Mouse (Mus musculus) MEL (cell line): ENCODE data around the gene Vmn1r85. TPM values are rescaled to one million over a fixed set of nuclear protein-coding genes. Genes with fewer than 3 reads are reported as not detected.

Source experiments
- DNase-seq: peaks from one replicate; pipeline ENCODE4 v3.0.0; 2011; ENCODE audit warnings: low read depth, low spot score
- H3K27ac ChIP-seq: 2 replicates; pipeline ENCODE4 v1.5.1; 2012; ENCODE audit warnings: low read depth, mild to moderate bottlenecking, control low read depth, low read length, moderate library complexity; ENCODE audit not compliant: control insufficient read depth
- H3K27me3 ChIP-seq, 2 experiments: fragments of 150-350 bp in 1 of 2; sonication (generic) in 1 of 2; 2 replicates each; pipeline ENCODE4 v1.6.1; 2012; ENCODE audit warnings: low read length in 2 of 2, mild to moderate bottlenecking in 2 of 2, improper control_type of control experiment in 1 of 2, moderate library complexity in 1 of 2; ENCODE audit not compliant: insufficient read depth in 2 of 2, control insufficient read depth in 1 of 2
- H3K36me3 ChIP-seq, 2 experiments: 2 replicates each; pipeline ENCODE4 v1.6.1; 2012 to 2014; ENCODE audit warnings: low read length in 2 of 2, improper control_type of control experiment in 1 of 2, inconsistent platforms in 1 of 2, mild to moderate bottlenecking in 1 of 2; ENCODE audit not compliant: insufficient read depth in 2 of 2, control insufficient read depth in 1 of 2
- H3K4me1 ChIP-seq, 2 experiments: fragments of 150-350 bp in 1 of 2; sonication (generic) in 1 of 2; 2 replicates each; pipeline ENCODE4 v1.6.1; 2012; ENCODE audit warnings: low read length in 2 of 2, improper control_type of control experiment in 1 of 2, mild to moderate bottlenecking in 1 of 2; ENCODE audit not compliant: insufficient read depth in 2 of 2, control insufficient read depth in 1 of 2
- H3K4me3 ChIP-seq, 2 experiments: fragments of 150-350 bp in 1 of 2; sonication (generic) in 1 of 2; 2 replicates each; pipeline ENCODE4 v1.5.1; 2012; ENCODE audit warnings: low read depth in 2 of 2, low read length in 2 of 2, mild to moderate bottlenecking in 2 of 2, moderate library complexity in 2 of 2, control low read depth in 1 of 2, improper control_type of control experiment in 1 of 2; ENCODE audit not compliant: control insufficient read depth in 1 of 2, insufficient read depth in 1 of 2
- H3K79me2 ChIP-seq: 2 replicates; pipeline ENCODE4 v1.6.1; 2012; ENCODE audit warnings: mild to moderate bottlenecking, low read length, moderate library complexity; ENCODE audit not compliant: control insufficient read depth, poor library complexity, insufficient read depth
- H3K9ac ChIP-seq: 2 replicates; pipeline ENCODE4 v1.6.1; 2012; ENCODE audit warnings: low read depth, mild to moderate bottlenecking, control low read depth, low read length, moderate library complexity; ENCODE audit not compliant: control insufficient read depth, poor library complexity, severe bottlenecking
- H3K9me3 ChIP-seq: fragments of 150-350 bp; sonication (generic); replicated peaks from 2 replicates; pipeline ENCODE4 v1.6.1; 2012; ENCODE audit warnings: mild to moderate bottlenecking, low read length, improper control_type of control experiment, moderate library complexity; ENCODE audit not compliant: insufficient read depth
- BHLHE40 ChIP-seq: IDR thresholded peaks from 2 replicates; pipeline ENCODE4 v1.6.1; 2012; ENCODE audit warnings: low read depth, mild to moderate bottlenecking, inconsistent platforms, low read length, improper control_type of control experiment, borderline replicate concordance
- CHD1 ChIP-seq: IDR thresholded peaks from 2 replicates; pipeline ENCODE4 v1.6.1; 2012; ENCODE audit warnings: low read depth, mild to moderate bottlenecking, inconsistent platforms, low read length, improper control_type of control experiment
- CHD2 ChIP-seq: IDR thresholded peaks from 2 replicates; pipeline ENCODE4 v1.6.1; 2011; ENCODE audit warnings: low read length, improper control_type of control experiment
- CTCF ChIP-seq, 3 experiments: IDR thresholded peaks in 2 of 3; conservative IDR thresholded peaks in 1 of 3; 2 replicates each; pipeline ENCODE4 v1.5.1; 2011 to 2012; ENCODE audit warnings: low read length in 3 of 3, low read depth in 2 of 3, mild to moderate bottlenecking in 2 of 3, improper control_type of control experiment in 1 of 3, inconsistent platforms in 1 of 3, mixed read lengths in 1 of 3, moderate library complexity in 1 of 3; ENCODE audit not compliant: control insufficient read depth in 1 of 3, insufficient read depth in 1 of 3, poor library complexity in 1 of 3, severe bottlenecking in 1 of 3
- ELF1 ChIP-seq: IDR thresholded peaks from 2 replicates; pipeline ENCODE4 v1.6.1; 2014; ENCODE audit warnings: low read depth, mild to moderate bottlenecking, inconsistent platforms, low read length, improper control_type of control experiment, moderate library complexity
- EP300 ChIP-seq, 2 experiments: IDR thresholded peaks; 2 replicates each; pipeline ENCODE4 v1.6.1; 2011; ENCODE audit warnings: improper control_type of control experiment in 2 of 2, low read length in 2 of 2, low read depth in 1 of 2, mild to moderate bottlenecking in 1 of 2
- GATA1 ChIP-seq: IDR thresholded peaks from 2 replicates; pipeline ENCODE4 v1.6.1; 2011; ENCODE audit warnings: low read depth, low read length, improper control_type of control experiment
- HCFC1 ChIP-seq: IDR thresholded peaks from 2 replicates; pipeline ENCODE4 v1.6.1; 2012; ENCODE audit warnings: low read depth, mild to moderate bottlenecking, inconsistent platforms, low read length, improper control_type of control experiment, moderate library complexity
- JUND ChIP-seq: IDR thresholded peaks from 2 replicates; pipeline ENCODE4 v1.6.1; 2011; ENCODE audit warnings: low read depth, mild to moderate bottlenecking, improper control_type of control experiment, low read length
- KAT2A ChIP-seq: conservative IDR thresholded peaks from 2 replicates; pipeline ENCODE4 v1.6.1; 2012; ENCODE audit warnings: low read depth, low read length, improper control_type of control experiment, inconsistent platforms
- MAX ChIP-seq: IDR thresholded peaks from 2 replicates; pipeline ENCODE4 v1.6.1; 2011; ENCODE audit warnings: low read length, improper control_type of control experiment
- MXI1 ChIP-seq: IDR thresholded peaks from 2 replicates; pipeline ENCODE4 v1.6.1; 2011; ENCODE audit warnings: mild to moderate bottlenecking, low read depth, low read length, improper control_type of control experiment
- MYB ChIP-seq: IDR thresholded peaks from 2 replicates; pipeline ENCODE4 v1.6.1; 2011; ENCODE audit warnings: mild to moderate bottlenecking, low read depth, low read length, improper control_type of control experiment
- NELFE ChIP-seq: IDR thresholded peaks from 2 replicates; pipeline ENCODE4 v1.6.1; 2011; ENCODE audit warnings: low read depth, low read length, improper control_type of control experiment
- POLR2A ChIP-seq, 2 experiments: IDR thresholded peaks; 2 replicates each; pipeline ENCODE4 v1.6.1; 2011 to 2012; ENCODE audit warnings: low read length in 2 of 2, mild to moderate bottlenecking in 2 of 2, control low read depth in 1 of 2, improper control_type of control experiment in 1 of 2, low read depth in 1 of 2, moderate library complexity in 1 of 2; ENCODE audit not compliant: control insufficient read depth in 1 of 2, insufficient read depth in 1 of 2, poor library complexity in 1 of 2
- POLR2AphosphoS2 ChIP-seq: IDR thresholded peaks from 2 replicates; pipeline ENCODE4 v1.6.1; 2011; ENCODE audit warnings: low read length, improper control_type of control experiment
- POLR2AphosphoS5 ChIP-seq: IDR thresholded peaks from 2 replicates; pipeline ENCODE4 v1.6.1; 2012; ENCODE audit warnings: low read depth, borderline replicate concordance, mild to moderate bottlenecking, inconsistent platforms, low read length, moderate library complexity, mixed read lengths
- RAD21 ChIP-seq: IDR thresholded peaks from 2 replicates; pipeline ENCODE4 v1.6.1; 2011; ENCODE audit warnings: mild to moderate bottlenecking, low read depth, low read length, improper control_type of control experiment
- RCOR1 ChIP-seq: IDR thresholded peaks from 2 replicates; pipeline ENCODE4 v1.6.1; 2012; ENCODE audit warnings: low read depth, mild to moderate bottlenecking, inconsistent platforms, low read length, improper control_type of control experiment
- SIN3A ChIP-seq: IDR thresholded peaks from 2 replicates; pipeline ENCODE4 v1.6.1; 2012; ENCODE audit warnings: low read length, improper control_type of control experiment, inconsistent platforms
- SMC3 ChIP-seq: IDR thresholded peaks from 2 replicates; pipeline ENCODE4 v1.6.1; 2011; ENCODE audit warnings: low read depth, low read length, improper control_type of control experiment
- TAL1 ChIP-seq: IDR thresholded peaks from 2 replicates; pipeline ENCODE4 v1.6.1; 2012; ENCODE audit warnings: mild to moderate bottlenecking, inconsistent platforms, low read length, moderate library complexity, mixed read lengths
- TBP ChIP-seq: IDR thresholded peaks from 2 replicates; pipeline ENCODE4 v1.8.0; 2011; ENCODE audit warnings: low read depth, low read length, improper control_type of control experiment
- TCF12 ChIP-seq: IDR thresholded peaks from 2 replicates; pipeline ENCODE4 v1.6.1; 2014; ENCODE audit warnings: low read depth, mild to moderate bottlenecking, inconsistent platforms, low read length, improper control_type of control experiment, moderate library complexity
- UBTF ChIP-seq: IDR thresholded peaks from 2 replicates; pipeline ENCODE4 v1.6.1; 2012; ENCODE audit warnings: low read depth, mild to moderate bottlenecking, inconsistent platforms, low read length, improper control_type of control experiment, moderate library complexity, borderline replicate concordance; ENCODE audit not compliant: insufficient read depth
- USF1 ChIP-seq: IDR thresholded peaks from 2 replicates; pipeline ENCODE4 v1.6.1; 2014; ENCODE audit warnings: low read depth, mild to moderate bottlenecking, inconsistent platforms, low read length, improper control_type of control experiment, moderate library complexity
- USF2 ChIP-seq, 2 experiments: IDR thresholded peaks; 2 replicates each; pipeline ENCODE4 v1.6.1; 2011 to 2012; ENCODE audit warnings: improper control_type of control experiment in 2 of 2, low read length in 2 of 2, borderline replicate concordance in 1 of 2, inconsistent platforms in 1 of 2, low read depth in 1 of 2, mild to moderate bottlenecking in 1 of 2; ENCODE audit not compliant: insufficient read depth in 1 of 2
- ZC3H11A ChIP-seq: IDR thresholded peaks from 2 replicates; pipeline ENCODE4 v1.6.1; 2012; ENCODE audit warnings: low read depth, mild to moderate bottlenecking, inconsistent platforms, low read length, improper control_type of control experiment
- ZKSCAN1 ChIP-seq: IDR thresholded peaks from 2 replicates; pipeline ENCODE4 v1.6.1; 2012; ENCODE audit warnings: low read depth, mild to moderate bottlenecking, inconsistent platforms, low read length, improper control_type of control experiment, moderate library complexity
- ZNF384 ChIP-seq: IDR thresholded peaks from 2 replicates; pipeline ENCODE4 v1.6.1; 2012; ENCODE audit warnings: low read depth, mild to moderate bottlenecking, inconsistent platforms, low read length, improper control_type of control experiment
- polyA plus RNA-seq, 2 experiments: library from polyadenylated mRNA; stranded (reverse) in 1 of 2; unstranded in 1 of 2; fragments of >175 nt in 1 of 2; fragments of >200 nt in 1 of 2; gene quantifications; 2 replicates each; pipeline versions ENCODE4 v1.2.1 to v1.2.4; 2012; ENCODE audit warnings: low replicate concordance in 2 of 2, low read depth in 1 of 2; ENCODE audit not compliant: insufficient read length in 2 of 2, insufficient read depth in 1 of 2, missing spikeins in 1 of 2
- total RNA-seq: library from RNA; depleted of rRNA; stranded (reverse); fragments of 300-350 nt; gene quantifications from 2 replicates; pipeline ENCODE4 v1.2.3, GENCODE M21; 2012

Gene Vmn1r85
- total and polyA plus RNA-seq, 3 experiments, result not detected

DNA sequence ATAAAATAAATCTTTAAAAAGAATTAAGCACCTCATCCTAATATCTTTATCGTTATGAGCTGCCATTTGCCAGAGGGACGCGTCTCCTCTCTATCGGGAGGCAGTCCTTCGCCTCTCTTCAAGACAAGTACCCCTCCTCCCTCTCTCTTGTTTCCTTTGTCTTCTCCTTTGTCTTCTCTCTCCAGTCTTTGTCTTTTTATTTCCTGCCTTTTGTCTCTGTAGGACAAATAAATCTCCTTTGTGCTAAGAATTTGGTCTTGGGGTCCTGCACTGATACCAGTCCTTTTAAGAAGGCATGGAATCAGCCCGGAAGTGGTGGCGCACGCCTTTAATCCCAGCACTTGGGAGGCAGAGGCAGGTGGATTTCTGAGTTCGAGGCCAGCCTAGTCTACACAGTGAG is 35.4 kb downstream of the Vmn1r85 start:
- no peak overlapping the region for H3K9ac ChIP-seq
- H3K79me2 ChIP-seq, result no peaks in the 10 kb centered on the region
- no peak for DNase-seq
- peaks cover 0 to 4% of the 10 kb centered on the region in 2 experiments; a peak in 1 of 4 replicates for H3K36me3 ChIP-seq
- H3K9me3 ChIP-seq, result no peaks in the 10 kb centered on the region
- no peak overlapping the region for H3K27ac ChIP-seq
- H3K4me1 ChIP-seq, result peaks cover 0 to 3% of the 10 kb centered on the region in 2 experiments; a peak in 2 of 4 replicates
- no peak for TF ChIP-seq RAD21
- no peak for TF ChIP-seq POLR2AphosphoS5
- TF ChIP-seq ZNF384, result no peak
- no peak for TF ChIP-seq JUND
- TF ChIP-seq MXI1, result no peak
- no peak for TF ChIP-seq BHLHE40
- TF ChIP-seq EP300 (IDR thresholded peaks at IDR 0.05; ENCODE audit: low read depth in 1 of 2, low read length in 2 of 2), result no peak
- no peak for TF ChIP-seq RCOR1
- no peak for TF ChIP-seq MYB
- TF ChIP-seq HCFC1, result no peak
- TF ChIP-seq USF1, result no peak
- no peak for TF ChIP-seq POLR2A (IDR thresholded peaks at IDR 0.05; ENCODE audit: control insufficient read depth in 1 of 2, insufficient read depth in 1 of 2, low read depth in 1 of 2, low read length in 2 of 2, poor library complexity in 1 of 2)
- no peak for TF ChIP-seq SMC3
- no peak for TF ChIP-seq NELFE
- TF ChIP-seq ZKSCAN1, result no peak
- TF ChIP-seq, all 39 proteins: peak for 0
- no peaks in the 10 kb centered on the region for H3K27me3 ChIP-seq
- no peak overlapping the region for H3K4me3 ChIP-seq

DNA sequence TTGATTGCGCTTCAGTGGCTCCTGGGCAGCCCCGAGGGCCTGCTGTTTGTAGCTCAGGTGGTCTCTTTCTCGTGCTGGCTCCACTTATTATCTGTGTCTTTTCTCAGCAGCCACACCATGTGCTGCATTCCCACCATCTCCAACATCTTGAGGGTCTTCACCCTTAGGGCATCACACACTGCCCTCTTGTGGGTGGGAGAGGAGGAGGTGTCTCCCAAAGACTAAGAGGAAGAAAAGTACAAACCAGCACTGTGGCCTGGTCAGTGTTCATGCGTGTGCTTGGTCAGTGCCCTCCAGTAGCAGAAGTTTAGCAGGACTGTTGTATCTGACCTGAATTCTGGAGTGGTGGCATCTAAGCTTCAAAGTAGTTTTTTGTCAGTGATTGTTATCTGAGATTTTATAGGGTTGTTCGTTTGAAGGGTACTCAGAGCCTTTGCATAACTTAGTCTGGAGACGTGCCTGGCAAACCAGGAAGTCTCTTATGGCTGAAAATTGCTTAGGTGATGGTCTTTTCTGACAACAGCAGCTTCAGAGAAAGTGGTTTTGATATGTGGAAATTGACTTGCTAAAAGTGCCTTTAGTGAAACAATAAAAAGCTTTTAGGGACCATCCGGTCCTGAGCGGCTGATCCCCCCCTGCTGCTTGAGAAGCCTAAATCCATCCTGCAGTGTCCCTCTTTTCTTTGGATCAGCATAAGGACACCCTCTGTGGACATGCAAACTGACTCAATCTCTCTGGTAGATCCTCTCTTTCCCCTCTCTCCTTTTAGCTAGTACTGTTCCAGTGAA is 37.9 kb downstream of the Vmn1r85 start:
- Histone ChIP-seq H3K9ac (no peak overlapping the region), H3K27ac (no peak overlapping the region), H3K4me3 (no peak overlapping the region), H3K79me2 (no peaks in the 10 kb centered on the region; the same call in 1 of the 2 replicates), H3K9me3 (no peaks in the 10 kb centered on the region), H3K36me3 (peaks cover 0 to 4% of the 10 kb centered on the region in 2 experiments; a peak in 1 of 4 replicates), H3K4me1 (peaks cover 4 to 7% of the 10 kb centered on the region in 2 experiments; a peak in 3 of 4 replicates), H3K27me3 (no peaks in the 10 kb centered on the region)
- DNase-seq, result no peak
- TF ChIP-seq KAT2A (no peak), CHD2 (no peak), USF2 (IDR thresholded peaks at IDR 0.05; ENCODE audit: borderline replicate concordance in 1 of 2, insufficient read depth in 1 of 2, low read depth in 1 of 2, low read length in 2 of 2) (no peak), MXI1 (no peak), RAD21 (peak; percentile 26), USF1 (no peak), TCF12 (no peak), ZC3H11A (peak; percentile 7; the same call in 1 of the 2 replicates), BHLHE40 (no peak), CTCF (IDR thresholded peaks at IDR 0.05 in 2 of 3, conservative IDR thresholded peaks at IDR 0.05 in 1 of 3; ENCODE audit: control insufficient read depth in 1 of 3, insufficient read depth in 1 of 3, low read depth in 2 of 3, low read length in 3 of 3, poor library complexity in 1 of 3, severe bottlenecking in 1 of 3) (peak; percentile 25 to 43 (median 30)), UBTF (no peak), GATA1 (no peak), EP300 (IDR thresholded peaks at IDR 0.05; ENCODE audit: low read depth in 1 of 2, low read length in 2 of 2) (no peak), CHD1 (no peak), TBP (no peak), MAX (no peak), POLR2AphosphoS2 (no peak), SIN3A (no peak), SMC3 (peak; percentile 18; the same call in 1 of the 2 replicates), HCFC1 (no peak), NELFE (no peak), ELF1 (no peak), TAL1 (no peak)
